Mouse (Mus musculus) limb, embryonic 13.5 days (tissue): Measurements from ENCODE around the gene Rnf38. TPM values are rescaled to one million over a fixed set of nuclear protein-coding genes. Genes with fewer than 3 reads are reported as not detected.

Source experiments
- ATAC-seq: fragments of 200-750 bp; cut with Nextera tagmentation; 2 replicates; pipeline ENCODE4 v1.8.0; 2017; ENCODE audit warnings: low read depth, moderate number of reproducible peaks, moderate TSS enrichment; ENCODE audit not compliant: low FRiP score
- H3K27ac ChIP-seq: fragments of 300-500 bp; sonication (generic); 2 replicates; pipeline ENCODE4 v1.5.1; 2015; ENCODE audit warnings: inconsistent platforms, mild to moderate bottlenecking, moderate library complexity
- H3K27me3 ChIP-seq: fragments of 300-500 bp; sonication (generic); 2 replicates; pipeline ENCODE4 v1.6.1; 2015; ENCODE audit warnings: mild to moderate bottlenecking, inconsistent platforms
- H3K36me3 ChIP-seq: fragments of 300-500 bp; sonication (generic); 2 replicates; pipeline ENCODE4 v1.6.1; 2015; ENCODE audit warnings: inconsistent platforms, mild to moderate bottlenecking, moderate library complexity
- H3K4me1 ChIP-seq: fragments of 300-500 bp; sonication (generic); 2 replicates; pipeline ENCODE4 v1.6.1; 2015; ENCODE audit warnings: inconsistent platforms
- H3K4me2 ChIP-seq: fragments of 300-500 bp; sonication (generic); replicated peaks from 2 replicates; pipeline ENCODE4 v1.6.1; 2015; ENCODE audit warnings: inconsistent platforms, mild to moderate bottlenecking, moderate library complexity
- H3K4me3 ChIP-seq: fragments of 300-500 bp; sonication (generic); 2 replicates; pipeline ENCODE4 v1.5.1; 2015; ENCODE audit warnings: moderate library complexity, mild to moderate bottlenecking, inconsistent platforms
- H3K9ac ChIP-seq: fragments of 300-500 bp; sonication (generic); 2 replicates; pipeline ENCODE4 v1.6.1; 2015; ENCODE audit warnings: mild to moderate bottlenecking, inconsistent platforms
- H3K9me3 ChIP-seq: fragments of 300-500 bp; sonication (generic); 2 replicates; pipeline ENCODE4 v1.6.1; 2016; ENCODE audit warnings: inconsistent platforms
- WGBS: fragments of 180-500 bp; shearing (Covaris S2); methylation state at CpG from one replicate; pipeline ENCODE4 v1.1.7; 2015; 5-methylcytosine and 5-hydroxymethylcytosine counted together
- polyA plus RNA-seq: library from polyadenylated mRNA; unstranded; fragments of >200 nt; fragmentation: Nextera tagmentation; extraction: Ambion mirVana; gene quantifications from 2 replicates; pipeline ENCODE4 v1.2.1, GENCODE M21; 2015

The Rnf38 gene
- polyA plus RNA-seq, 1 experiment from 2014 or later: 19.9 TPM

DNA sequence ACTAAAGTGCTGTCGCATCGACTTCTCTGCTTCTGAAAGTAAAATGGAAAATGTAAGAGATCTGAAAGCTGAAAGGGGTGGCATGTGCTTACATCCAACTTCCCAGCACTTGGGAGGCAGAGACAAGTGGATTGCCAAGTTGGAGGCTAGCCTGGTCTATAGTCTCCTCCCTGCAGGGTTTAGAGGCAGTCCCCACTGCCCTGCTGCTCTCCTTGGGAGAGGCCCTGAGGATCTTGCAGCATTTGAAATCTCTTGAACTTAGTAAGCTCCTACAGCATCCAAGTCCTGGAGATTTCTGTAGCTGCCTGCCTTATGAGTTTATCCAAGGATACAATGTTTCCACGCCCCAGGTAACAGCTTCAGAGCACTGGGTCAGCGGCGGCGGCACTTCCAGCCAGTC is 125.3 kb downstream of the Rnf38 start:
- Histone ChIP-seq H3K36me3 (no peaks in the 10 kb centered on the region), H3K4me3 (no peak overlapping the region), H3K4me2 (no peak overlapping the region), H3K27me3 (no peaks in the 10 kb centered on the region), H3K9me3 (no peaks in the 10 kb centered on the region), H3K4me1 (peaks cover 41% of the 10 kb centered on the region), H3K27ac (no peak overlapping the region), H3K9ac (no peak overlapping the region)
- ATAC-seq: no peak
- 95% methylated on average over 6 of the region's 6 CpGs for WGBS

DNA sequence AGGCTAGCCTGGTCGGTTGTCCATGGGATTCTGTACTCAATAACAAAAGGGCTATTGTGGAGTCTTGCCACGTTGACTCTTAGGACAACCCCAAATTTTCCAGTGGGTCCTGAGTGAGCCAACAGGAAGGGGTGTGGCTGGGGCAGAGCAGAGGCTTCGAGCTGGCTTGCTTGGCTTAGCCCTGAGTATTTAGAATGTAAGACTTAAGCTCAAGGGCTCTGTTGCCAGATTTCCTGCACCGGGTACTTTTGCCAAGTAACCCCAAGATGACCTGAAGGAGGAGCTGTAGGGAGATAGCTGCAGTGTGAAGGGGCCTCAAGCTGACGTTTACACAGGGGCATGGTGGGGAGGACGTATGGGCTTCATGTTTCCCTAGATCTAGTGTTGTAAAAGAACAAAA is 126.2 kb downstream of the Rnf38 start:
- H3K9ac ChIP-seq: no peak overlapping the region

DNA sequence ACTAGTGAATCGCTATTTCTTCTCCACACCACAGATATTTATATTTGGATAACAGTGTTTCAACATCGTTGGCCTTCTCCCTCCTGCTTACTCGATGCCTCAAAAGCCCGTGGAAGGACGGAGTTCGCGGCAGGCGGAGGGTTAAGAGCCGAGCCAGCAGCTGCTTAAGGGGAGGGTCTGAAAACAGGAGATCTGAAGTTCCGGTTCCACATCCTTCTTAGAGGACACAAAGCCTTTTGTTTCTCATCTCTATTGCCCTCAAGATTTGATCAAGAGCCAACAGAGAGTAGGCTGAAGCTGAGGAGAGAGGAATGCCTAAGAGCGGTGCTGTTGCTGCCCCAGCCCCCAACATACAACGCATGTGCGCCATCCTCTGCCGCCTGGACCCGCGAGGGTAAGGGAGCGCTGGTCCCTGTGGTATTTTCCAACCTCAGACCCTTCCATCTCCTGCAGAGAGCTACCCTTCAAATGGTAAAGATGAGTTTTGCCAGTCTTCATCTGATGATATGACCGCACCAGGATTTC is 127.2 kb downstream of the Rnf38 start:
- H3K36me3 ChIP-seq: no peaks in the 10 kb centered on the region
- H3K9me3 ChIP-seq: no peaks in the 10 kb centered on the region
- H3K9ac ChIP-seq: 0 out of 2 replicates have a peak overlapping the region, but pooled peaks have one; percentile 40
- H3K27ac ChIP-seq: no peak overlapping the region
- 40% methylated on average over 18 of the region's 18 CpGs for WGBS
- peaks cover 32% of the 10 kb centered on the region for H3K4me1 ChIP-seq
- peak overlapping the region; percentile 51 for H3K4me2 ChIP-seq
- peak overlapping the region; percentile 27 for H3K4me3 ChIP-seq
- H3K27me3 ChIP-seq: no peaks in the 10 kb centered on the region
- ATAC-seq: no peak

More for the DNA sequence above, 126.2 kb downstream of the Rnf38 start:
- no peak for ATAC-seq
- Histone ChIP-seq H3K36me3 (no peaks in the 10 kb centered on the region), H3K4me3 (no peak overlapping the region), H3K4me1 (peaks cover 33% of the 10 kb centered on the region), H3K27me3 (no peaks in the 10 kb centered on the region), H3K27ac (no peak overlapping the region), H3K4me2 (peak overlapping the region; percentile 51; the same call in 1 of the 2 replicates), H3K9me3 (no peaks in the 10 kb centered on the region)
- 50% methylated on average over 6 of the region's 6 CpGs for WGBS

GRCm38 (mm10) chr4:44104195-44104917 is 129.2 kb downstream of the Rnf38 start:
- Histone ChIP-seq H3K36me3 (no peaks in the 10 kb centered on the region), H3K9me3 (no peaks in the 10 kb centered on the region), H3K4me1 (peaks cover 32% of the 10 kb centered on the region), H3K27ac (peak overlapping the region; percentile 44; the same call in 1 of the 2 replicates), H3K4me2 (peak overlapping the region; percentile 14; the same call in 1 of the 2 replicates), H3K4me3 (no peak overlapping the region), H3K9ac (no peak overlapping the region), H3K27me3 (no peaks in the 10 kb centered on the region)
- 10% methylated on average over 8 of the region's 8 CpGs for WGBS
- ATAC-seq: no peak

GRCm38 (mm10) chr4:44103620-44104019 is 130.0 kb downstream of the Rnf38 start:
- Histone ChIP-seq H3K9me3 (no peaks in the 10 kb centered on the region), H3K36me3 (no peaks in the 10 kb centered on the region), H3K27ac (peak overlapping the region; percentile 44; the same call in 1 of the 2 replicates), H3K9ac (no peak overlapping the region), H3K4me3 (no peak overlapping the region), H3K4me2 (0 out of 2 replicates have a peak overlapping the region, but pooled peaks have one; percentile 14), H3K27me3 (no peaks in the 10 kb centered on the region), H3K4me1 (peaks cover 32% of the 10 kb centered on the region)
- 69% methylated on average over 8 of the region's 8 CpGs for WGBS
- peak; percentile 48; the same call in 1 of the 2 replicates for ATAC-seq

DNA sequence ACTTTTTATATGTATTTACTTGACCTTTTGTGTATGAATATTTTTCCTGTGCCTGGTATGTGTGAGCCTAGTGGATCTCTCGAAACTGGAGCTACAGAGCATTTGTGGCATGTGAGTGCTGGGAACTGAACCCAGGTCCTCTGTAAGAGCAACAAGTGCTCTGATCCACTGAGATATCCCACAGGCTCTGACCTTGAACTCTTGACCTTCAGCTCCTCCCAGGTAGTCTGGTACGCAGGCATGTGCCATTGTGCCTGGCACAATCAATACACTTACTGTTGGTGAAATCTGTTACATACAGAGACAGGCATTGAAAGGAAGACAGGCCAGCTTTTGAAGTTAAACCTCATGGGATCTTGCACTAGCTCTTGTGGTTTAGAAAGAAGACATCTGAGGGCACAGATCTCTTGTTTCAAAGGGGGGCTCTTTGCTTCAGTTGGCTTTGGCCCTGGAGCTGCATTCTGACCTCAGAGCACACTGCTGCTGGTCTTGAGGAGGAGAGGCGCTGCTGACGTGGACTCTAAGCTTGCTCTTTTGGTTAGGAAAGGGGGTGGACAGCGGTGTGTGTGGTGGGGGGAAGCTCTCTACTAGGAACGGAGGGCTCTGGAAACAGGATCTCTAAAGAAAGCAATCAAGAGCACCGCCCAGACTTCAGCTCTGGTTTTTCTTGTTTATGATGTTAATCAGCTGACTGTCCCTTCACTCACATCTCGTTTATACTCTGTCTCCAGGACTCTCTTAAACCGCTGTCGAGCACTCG is 135.8 kb downstream of the Rnf38 start:
- no peaks in the 10 kb centered on the region for H3K27me3 ChIP-seq
- no peaks in the 10 kb centered on the region for H3K36me3 ChIP-seq
- H3K27ac ChIP-seq: no peak overlapping the region
- H3K4me3 ChIP-seq: no peak overlapping the region
- no peaks in the 10 kb centered on the region; the same call in 1 of the 2 replicates for H3K4me1 ChIP-seq
- H3K9ac ChIP-seq: no peak overlapping the region
- H3K4me2 ChIP-seq: no peak overlapping the region
- 44% methylated on average over 11 of the region's 11 CpGs for WGBS
- ATAC-seq: no peak
- H3K9me3 ChIP-seq: no peaks in the 10 kb centered on the region

DNA sequence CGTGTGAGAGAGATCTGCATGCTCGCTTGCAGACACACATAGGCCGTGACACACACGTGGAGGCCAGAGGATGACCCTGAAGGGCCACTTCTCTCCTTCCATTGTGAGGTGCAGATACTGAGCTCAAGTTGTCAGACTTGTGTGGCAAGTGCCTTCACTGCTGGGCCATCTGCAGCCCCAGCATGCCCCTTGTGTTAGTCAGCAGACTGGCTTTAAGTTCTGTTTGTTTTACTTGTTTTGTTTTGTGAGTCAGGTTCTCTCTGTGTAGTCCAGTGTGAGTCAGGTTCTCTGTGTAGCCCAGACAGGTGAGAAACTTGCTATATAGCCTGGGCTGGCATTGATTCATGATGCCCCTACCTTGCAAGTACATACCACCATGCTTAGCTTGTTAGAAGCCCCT is 139.1 kb downstream of the Rnf38 start:
- no peak overlapping the region for H3K27ac ChIP-seq
- no peak overlapping the region for H3K4me3 ChIP-seq
- no peaks in the 10 kb centered on the region for H3K36me3 ChIP-seq
- H3K9ac ChIP-seq: no peak overlapping the region
- no peak overlapping the region for H3K4me2 ChIP-seq
- no peaks in the 10 kb centered on the region for H3K9me3 ChIP-seq
- no peaks in the 10 kb centered on the region for H3K27me3 ChIP-seq
- no peaks in the 10 kb centered on the region; the same call in 1 of the 2 replicates for H3K4me1 ChIP-seq
- WGBS: 79% methylated on average over 4 of the region's 4 CpGs
- no peak for ATAC-seq

GRCm38 (mm10) chr4:44092359-44092758 is 141.2 kb downstream of the Rnf38 start:
- Histone ChIP-seq H3K4me3 (no peak overlapping the region), H3K4me1 (no peaks in the 10 kb centered on the region), H3K9ac (no peak overlapping the region), H3K36me3 (no peaks in the 10 kb centered on the region), H3K27me3 (no peaks in the 10 kb centered on the region), H3K9me3 (no peaks in the 10 kb centered on the region), H3K27ac (no peak overlapping the region), H3K4me2 (no peak overlapping the region)
- ATAC-seq: no peak
- WGBS: 84% methylated on average over 10 of the region's 11 CpGs

DNA sequence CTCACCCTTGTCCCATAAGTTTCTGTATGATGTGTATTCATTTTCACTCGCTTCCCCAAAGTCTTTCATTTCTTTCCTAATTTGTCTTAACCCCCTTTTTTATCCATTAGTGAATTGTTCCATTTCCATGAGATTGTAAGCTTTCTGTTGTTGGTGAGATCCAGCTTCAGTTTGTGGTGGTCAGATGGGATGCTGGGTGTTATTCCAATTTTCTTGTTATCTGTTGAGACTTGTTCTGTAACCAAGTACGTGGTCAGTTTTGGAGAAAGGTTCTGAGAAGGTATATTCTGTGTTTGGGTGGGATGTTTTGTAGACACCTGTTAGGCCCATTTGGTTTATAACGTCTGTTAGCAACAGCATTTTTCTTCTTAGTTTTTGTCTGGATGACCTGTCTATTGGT is 148.0 kb downstream of the Rnf38 start:
- Histone ChIP-seq H3K9me3 (no peaks in the 10 kb centered on the region), H3K27ac (no peak overlapping the region), H3K9ac (no peak overlapping the region), H3K4me2 (no peak overlapping the region), H3K4me1 (peaks cover 16% of the 10 kb centered on the region), H3K36me3 (no peaks in the 10 kb centered on the region), H3K4me3 (no peak overlapping the region), H3K27me3 (no peaks in the 10 kb centered on the region)
- 91% methylated on average over 3 of the region's 3 CpGs for WGBS
- no peak for ATAC-seq

DNA sequence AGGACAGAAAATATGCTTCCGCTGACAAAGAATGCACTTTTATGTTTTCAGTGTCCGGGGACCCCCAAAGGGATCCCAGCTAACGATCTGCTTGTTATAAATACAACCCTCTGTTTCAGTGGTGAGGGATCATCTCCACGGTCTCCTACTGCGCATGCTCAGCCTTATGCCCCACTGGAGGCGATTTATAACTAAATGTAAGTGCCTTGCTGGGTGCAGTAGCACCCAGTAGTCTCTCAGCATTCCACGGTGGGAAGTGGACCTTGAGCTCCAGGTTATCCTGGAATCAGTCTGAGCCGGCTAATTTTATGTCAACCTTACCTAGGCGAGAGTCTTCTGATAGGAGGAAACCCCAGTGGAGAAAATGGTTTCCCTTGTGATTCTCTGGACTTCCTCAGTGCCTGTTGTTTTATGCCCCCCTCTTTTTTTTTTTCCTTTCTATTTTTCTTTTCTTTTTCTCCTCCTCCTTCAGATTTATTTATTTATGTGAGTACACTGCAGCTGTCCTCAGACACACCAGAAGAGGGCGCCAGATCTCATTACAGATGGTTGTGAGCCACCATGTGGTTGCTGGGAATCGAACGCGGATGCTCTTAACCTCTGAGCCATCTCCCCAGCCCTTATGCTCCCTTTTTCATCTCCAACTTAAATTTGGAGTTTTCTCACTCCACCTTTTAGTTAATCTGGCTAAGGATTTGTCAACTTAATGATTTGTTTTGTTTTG is 148.8 kb downstream of the Rnf38 start:
- no peak for ATAC-seq
- H3K27me3 ChIP-seq: no peaks in the 10 kb centered on the region
- H3K4me2 ChIP-seq: peak overlapping the region; percentile 57
- H3K9me3 ChIP-seq: no peaks in the 10 kb centered on the region
- H3K27ac ChIP-seq: no peak overlapping the region
- H3K9ac ChIP-seq: no peak overlapping the region
- peaks cover 16% of the 10 kb centered on the region for H3K4me1 ChIP-seq
- H3K4me3 ChIP-seq: peak overlapping the region; percentile 10; the same call in 1 of the 2 replicates
- WGBS: 73% methylated on average over 13 of the region's 13 CpGs
- no peaks in the 10 kb centered on the region for H3K36me3 ChIP-seq

DNA sequence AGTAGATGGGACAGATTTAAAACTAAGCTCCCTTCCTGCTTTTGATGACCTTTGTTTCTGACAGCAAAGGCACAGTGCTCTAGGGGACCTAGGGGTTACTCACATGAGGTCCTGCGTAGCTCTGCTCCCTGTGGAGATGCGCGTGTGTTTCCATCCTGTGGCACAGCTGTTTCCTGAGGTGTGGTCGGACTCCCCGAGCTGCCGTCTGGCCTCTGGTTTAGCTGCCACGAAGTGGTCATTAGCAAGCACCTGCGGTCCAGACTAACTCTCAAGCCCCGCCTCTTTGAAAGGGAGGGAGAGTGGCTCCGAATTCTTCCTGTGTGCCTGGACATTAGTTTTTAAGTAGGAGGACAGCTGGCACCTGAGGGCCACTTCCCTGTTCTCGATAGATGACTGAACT is 149.6 kb downstream of the Rnf38 start, which contains the start of gene Gne:
Gene Gne, minus strand, starts transcription at position 233 of the 400 bp plus-strand sequence.
- Histone ChIP-seq H3K36me3 (no peaks in the 10 kb centered on the region), H3K9me3 (no peaks in the 10 kb centered on the region), H3K4me1 (peaks cover 16% of the 10 kb centered on the region), H3K4me3 (peak within 1 kb of the TSS; percentile 10; the same call in 1 of the 2 replicates), H3K9ac (no peak within 1 kb of the TSS; the same call in 1 of the 2 replicates), H3K27me3 (no peaks in the 10 kb centered on the region), H3K4me2 (peak within 1 kb of the TSS; percentile 57), H3K27ac (no peak within 1 kb of the TSS)
- WGBS: 4% methylated on average over 11 of the region's 11 CpGs
- ATAC-seq: no peak
